Mouse (Mus musculus): Measurements from ENCODE around the gene Gm10377. TPM values are rescaled to one million over a fixed set of nuclear protein-coding genes. Genes with fewer than 3 reads are reported as not detected.
"Not testable (repeated sequence)": the region's sequence is repeated elsewhere in the genome, so short reads cannot be mapped to it uniquely, and the experiment has no call there.

Gene Gm10377
- polyA plus RNA-seq (2016; fragmentation: Nextera tagmentation; extraction: Ambion mirVana), result not detected in 2 replicates

- not testable (repeated sequence) for H3K27me3 ChIP-seq (ENCODE audit: low read depth, poor library complexity, severe bottlenecking); H3K9me3 ChIP-seq (replicated peaks); DNase-seq (ENCODE audit: low spot score); H3K27ac ChIP-seq (replicated peaks); H3K4me1 ChIP-seq; H3K4me3 ChIP-seq; H3K36me3 ChIP-seq
Observed at GRCm38 (mm10) chr14:42797887-42798286, at the start of gene Gm10377. TSS of gene Gm10377 (minus strand) at chr14:42797987.

GRCm38 (mm10) chr14:42768721-42769120 lies 29.1 kb downstream of the Gm10377 start, which contains the start of gene Gm3015:
TSS of gene Gm3015 (minus strand) at chr14:42768821.
- H3K27me3 ChIP-seq (ENCODE audit: low read depth, poor library complexity, severe bottlenecking); DNase-seq (ENCODE audit: low spot score); H3K4me3 ChIP-seq; H3K27ac ChIP-seq (replicated peaks); H3K4me1 ChIP-seq; H3K9me3 ChIP-seq (replicated peaks); H3K36me3 ChIP-seq: not testable (repeated sequence)
- WGBS, result 100% methylated on average over 1 of the region's 1 CpGs

Other genes starting within 250 kb of the Gm10377 start
- not detected in 2 replicates for gene Gm17124, start 198.1 kb downstream of the Gm10377 start, polyA plus RNA-seq (2016; fragmentation: Nextera tagmentation; extraction: Ambion mirVana)
- not detected in 2 replicates for gene Gm3633, start 156.1 kb downstream of the Gm10377 start, polyA plus RNA-seq (2016; fragmentation: Nextera tagmentation; extraction: Ambion mirVana)
- gene Gm10378, start 142.0 kb downstream of the Gm10377 start, polyA plus RNA-seq (2016; fragmentation: Nextera tagmentation; extraction: Ambion mirVana), result not detected in 2 replicates
- not detected in 2 replicates for gene Gm3015, start 29.2 kb downstream of the Gm10377 start, polyA plus RNA-seq (2016; fragmentation: Nextera tagmentation; extraction: Ambion mirVana)
- not detected in 2 replicates for gene Gm21977, start 55.5 kb upstream of the Gm10377 start, polyA plus RNA-seq (2016; fragmentation: Nextera tagmentation; extraction: Ambion mirVana)
- not detected in 2 replicates for gene Gm8082, start 195.6 kb upstream of the Gm10377 start, polyA plus RNA-seq (2016; fragmentation: Nextera tagmentation; extraction: Ambion mirVana)
- gene Gm10376, start 217.6 kb upstream of the Gm10377 start, polyA plus RNA-seq (2016; fragmentation: Nextera tagmentation; extraction: Ambion mirVana), result not detected in 2 replicates